Mouse (Mus musculus): ENCODE data around the gene Olfr159. TPM values are rescaled to one million over a fixed set of nuclear protein-coding genes. Genes with fewer than 3 reads are reported as not detected.

The Olfr159 gene
- polyA plus RNA-seq, 1 experiment from 2014 or later, result not detected

DNA sequence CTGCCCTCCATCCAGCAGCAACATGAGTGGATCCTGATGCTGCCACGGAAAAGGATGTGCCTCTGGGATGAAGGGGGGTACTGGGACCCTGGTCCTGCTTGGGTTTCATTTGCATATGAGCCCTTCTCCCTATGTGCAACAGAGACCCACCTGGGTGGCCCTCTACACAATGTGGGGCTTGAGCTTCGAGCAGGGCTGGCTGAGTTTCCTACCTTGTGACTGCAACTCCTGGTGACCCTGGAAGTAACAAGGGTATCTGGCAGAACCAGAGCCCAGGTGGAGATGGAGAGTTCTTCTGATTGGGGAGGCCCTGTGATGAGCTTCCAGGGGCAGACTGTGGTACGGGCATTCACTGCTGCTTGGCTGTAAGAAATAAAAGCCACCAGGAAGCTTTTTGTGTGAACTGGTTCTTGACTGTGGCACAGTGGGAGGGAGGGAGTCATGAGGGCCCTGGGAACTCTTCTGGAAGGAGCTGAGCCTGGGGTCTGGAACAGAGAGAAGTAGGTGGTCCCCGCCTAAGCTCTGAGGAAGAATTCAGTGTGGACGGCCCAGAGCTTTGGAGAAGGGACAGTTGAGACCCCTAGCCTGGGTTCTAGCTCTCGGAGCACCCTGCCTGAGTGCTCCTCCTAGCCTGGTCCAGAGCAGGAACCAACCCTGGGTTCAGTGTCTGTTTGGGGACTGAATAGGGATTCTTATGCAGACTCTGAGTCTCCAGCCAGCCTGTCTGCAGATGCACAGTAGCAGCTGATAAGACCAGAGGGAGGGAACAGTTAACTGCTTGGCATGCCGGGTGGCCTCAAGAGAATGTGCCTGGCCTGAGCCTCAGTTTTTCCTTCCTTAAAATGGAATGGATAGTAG, 42.9 kb downstream of the Olfr159 start:
- ATAC-seq (replicated peaks; ENCODE audit: low FRiP score), result no peak
- Histone ChIP-seq H3K4me3 (ENCODE audit: low read depth, low read length) (no peak overlapping the region), H3K4me1 (replicated peaks; ENCODE audit: control insufficient read depth, insufficient read depth, low read length) (no peaks in the 10 kb centered on the region), H3K9ac (ENCODE audit: low read length) (no peak overlapping the region), H3K27me3 (ENCODE audit: control insufficient read depth, insufficient read depth, low read length) (no peaks in the 10 kb centered on the region), H3K36me3 (ENCODE audit: control insufficient read depth, insufficient read depth, low read length) (no peaks in the 10 kb centered on the region), H3K4me2 (ENCODE audit: low read depth, low read length, severe bottlenecking) (no peak overlapping the region), H3K9me3 (ENCODE audit: control insufficient read depth, low read length) (no peaks in the 10 kb centered on the region), H3K27ac (ENCODE audit: low read depth, low read length) (no peak overlapping the region)
- WGBS, result 81% methylated on average over 7 of the region's 7 CpGs
- DNase-seq (ENCODE audit: low spot score), result no peak

DNA sequence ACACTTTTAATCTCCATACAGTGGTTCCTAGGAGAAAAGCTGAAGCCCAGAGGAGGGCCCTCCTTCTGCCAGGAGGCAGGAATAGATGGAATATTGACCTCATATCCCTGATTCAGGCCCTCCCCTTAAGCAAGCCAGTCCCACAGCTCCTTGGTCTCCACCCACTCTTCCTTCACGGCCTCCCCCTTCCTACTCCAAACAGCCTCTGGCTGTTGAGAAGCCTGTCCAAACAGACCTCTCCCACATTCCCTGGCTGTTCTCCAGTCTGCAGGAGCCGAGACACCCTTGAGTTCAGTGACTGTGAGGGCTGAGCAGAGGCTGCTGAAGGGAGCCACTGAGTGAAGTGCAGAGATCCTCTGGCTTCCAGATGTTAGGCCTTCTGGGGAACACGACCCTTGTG, 43.8 kb downstream of the Olfr159 start, which contains the start of gene Hrct1:
Gene Hrct1, plus strand, starts transcription at position 194 of the 400 bp plus-strand sequence.
- no peak within 1 kb of the TSS for H3K9ac ChIP-seq (ENCODE audit: low read length)
- H3K9me3 ChIP-seq (ENCODE audit: control insufficient read depth, low read length), result no peaks in the 10 kb centered on the region
- no peak for DNase-seq (ENCODE audit: low spot score)
- WGBS, result 76% methylated on average over 3 of the region's 3 CpGs
- no peaks in the 10 kb centered on the region for H3K36me3 ChIP-seq (ENCODE audit: control insufficient read depth, insufficient read depth, low read length)
- no peaks in the 10 kb centered on the region for H3K27me3 ChIP-seq (ENCODE audit: control insufficient read depth, insufficient read depth, low read length)
- H3K4me3 ChIP-seq (ENCODE audit: low read depth, low read length), result no peak within 1 kb of the TSS
- no peak within 1 kb of the TSS for H3K27ac ChIP-seq (ENCODE audit: low read depth, low read length)
- H3K4me2 ChIP-seq (ENCODE audit: low read depth, low read length, severe bottlenecking), result no peak within 1 kb of the TSS
- no peak for ATAC-seq (replicated peaks; ENCODE audit: low FRiP score)
- H3K4me1 ChIP-seq (replicated peaks; ENCODE audit: control insufficient read depth, insufficient read depth, low read length), result no peaks in the 10 kb centered on the region

DNA sequence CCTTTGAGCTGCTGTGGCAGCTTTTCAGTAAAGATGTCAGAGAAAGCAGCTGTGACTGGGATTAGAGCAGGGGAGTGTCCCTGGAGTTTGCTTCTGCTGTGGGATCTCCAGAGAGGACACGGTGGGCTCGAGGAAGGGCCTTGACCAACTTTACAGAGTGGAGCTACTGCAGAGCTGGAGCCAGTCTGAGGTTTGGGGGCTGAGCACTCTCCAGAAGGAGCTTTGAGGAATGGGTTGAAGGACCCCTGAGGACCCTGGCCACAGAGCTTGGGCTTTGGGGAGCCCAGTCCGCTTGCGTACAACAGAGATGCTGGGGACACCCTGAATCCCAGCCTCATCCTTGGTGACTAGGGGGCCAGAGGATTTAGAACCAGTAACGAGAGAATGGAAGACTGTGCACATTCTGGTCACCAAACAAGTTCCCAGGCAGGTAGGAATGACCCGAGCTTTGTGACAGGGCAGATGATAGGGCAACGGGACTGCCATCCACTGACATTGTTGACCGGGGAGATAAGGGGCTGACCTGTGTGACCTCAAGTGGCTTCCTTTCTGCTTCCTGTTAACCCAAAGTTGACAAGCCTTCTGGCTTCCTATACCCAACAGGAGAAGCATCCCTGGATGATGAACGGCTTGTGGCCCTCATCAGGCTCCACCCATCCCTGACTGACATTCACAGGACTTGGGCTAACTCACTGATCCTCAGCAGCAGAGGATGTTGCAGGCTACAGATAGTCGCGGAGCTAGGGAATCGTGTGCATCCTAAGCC, 44.4 kb downstream of the Olfr159 start:
- no peaks in the 10 kb centered on the region for H3K4me1 ChIP-seq (replicated peaks; ENCODE audit: control insufficient read depth, insufficient read depth, low read length)
- 79% methylated on average over 12 of the region's 12 CpGs for WGBS
- H3K4me2 ChIP-seq (ENCODE audit: low read depth, low read length, severe bottlenecking), result no peak overlapping the region
- H3K9me3 ChIP-seq (ENCODE audit: control insufficient read depth, low read length), result no peaks in the 10 kb centered on the region
- no peak overlapping the region for H3K9ac ChIP-seq (ENCODE audit: low read length)
- no peaks in the 10 kb centered on the region for H3K36me3 ChIP-seq (ENCODE audit: control insufficient read depth, insufficient read depth, low read length)
- no peak for ATAC-seq (replicated peaks; ENCODE audit: low FRiP score)
- no peak overlapping the region for H3K4me3 ChIP-seq (ENCODE audit: low read depth, low read length)
- DNase-seq (ENCODE audit: low spot score), result no peak
- no peaks in the 10 kb centered on the region for H3K27me3 ChIP-seq (ENCODE audit: control insufficient read depth, insufficient read depth, low read length)
- no peak overlapping the region for H3K27ac ChIP-seq (ENCODE audit: low read depth, low read length)

DNA sequence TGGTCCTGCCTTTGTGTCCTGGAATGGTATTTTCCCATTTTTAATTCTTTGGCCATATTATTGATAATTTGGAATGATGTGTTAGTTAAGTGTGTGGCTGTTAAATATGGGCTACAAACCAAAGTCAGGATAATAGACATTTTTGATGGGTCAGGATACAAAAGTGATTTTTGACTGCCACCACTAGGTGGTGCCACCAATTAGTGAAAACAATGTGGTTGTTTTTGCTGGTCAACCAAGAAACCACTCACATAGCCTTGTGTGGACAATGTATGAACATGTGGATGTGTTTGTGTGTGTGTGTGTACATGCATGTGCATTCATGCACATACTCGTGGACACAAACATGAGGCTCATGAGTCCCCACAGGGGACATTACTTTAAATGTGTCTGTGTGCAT, 46.0 kb downstream of the Olfr159 start:
- H3K4me3 ChIP-seq (ENCODE audit: low read depth, low read length), result no peak overlapping the region
- ATAC-seq (replicated peaks; ENCODE audit: low FRiP score) (no peak), DNase-seq (ENCODE audit: low spot score) (no peak)
- WGBS, result 25% methylated on average over 1 of the region's 1 CpGs
- H3K9ac ChIP-seq (ENCODE audit: low read length), result no peak overlapping the region
- no peak overlapping the region for H3K4me2 ChIP-seq (ENCODE audit: low read depth, low read length, severe bottlenecking)
- H3K27me3 ChIP-seq (ENCODE audit: control insufficient read depth, insufficient read depth, low read length), result no peaks in the 10 kb centered on the region
- no peaks in the 10 kb centered on the region for H3K36me3 ChIP-seq (ENCODE audit: control insufficient read depth, insufficient read depth, low read length)
- no peaks in the 10 kb centered on the region for H3K9me3 ChIP-seq (ENCODE audit: control insufficient read depth, low read length)
- H3K27ac ChIP-seq (ENCODE audit: low read depth, low read length), result no peak overlapping the region
- no peaks in the 10 kb centered on the region for H3K4me1 ChIP-seq (replicated peaks; ENCODE audit: control insufficient read depth, insufficient read depth, low read length)

DNA sequence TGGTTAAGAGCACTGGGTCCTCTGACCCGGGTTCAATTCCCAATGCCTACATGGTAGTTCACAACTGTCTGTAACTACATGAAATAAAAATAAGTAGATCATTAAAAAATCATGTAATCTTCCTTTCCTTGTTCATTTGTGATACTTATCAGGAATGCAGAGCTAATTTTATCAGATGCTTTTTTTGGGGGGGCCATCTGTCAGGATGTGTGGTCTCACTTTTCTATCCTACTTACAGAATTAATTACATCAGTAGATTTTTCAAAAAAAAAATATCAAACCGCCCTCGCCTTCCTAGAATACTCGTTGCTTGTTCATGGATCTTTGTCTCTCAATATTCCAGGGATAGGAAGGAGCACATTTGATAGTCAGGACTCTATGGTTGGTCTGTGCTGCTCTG, 48.6 kb downstream of the Olfr159 start:
- no peak for DNase-seq (ENCODE audit: low spot score)
- Histone ChIP-seq H3K9ac (ENCODE audit: low read length) (no peak overlapping the region), H3K4me2 (ENCODE audit: low read depth, low read length, severe bottlenecking) (no peak overlapping the region), H3K4me3 (ENCODE audit: low read depth, low read length) (no peak overlapping the region), H3K27me3 (ENCODE audit: control insufficient read depth, insufficient read depth, low read length) (no peaks in the 10 kb centered on the region), H3K9me3 (ENCODE audit: control insufficient read depth, low read length) (no peaks in the 10 kb centered on the region), H3K4me1 (replicated peaks; ENCODE audit: control insufficient read depth, insufficient read depth, low read length) (no peaks in the 10 kb centered on the region), H3K27ac (ENCODE audit: low read depth, low read length) (no peak overlapping the region), H3K36me3 (ENCODE audit: control insufficient read depth, insufficient read depth, low read length) (no peaks in the 10 kb centered on the region)
- WGBS, result 88% methylated on average over 4 of the region's 4 CpGs
- ATAC-seq (replicated peaks; ENCODE audit: low FRiP score), result no peak

DNA sequence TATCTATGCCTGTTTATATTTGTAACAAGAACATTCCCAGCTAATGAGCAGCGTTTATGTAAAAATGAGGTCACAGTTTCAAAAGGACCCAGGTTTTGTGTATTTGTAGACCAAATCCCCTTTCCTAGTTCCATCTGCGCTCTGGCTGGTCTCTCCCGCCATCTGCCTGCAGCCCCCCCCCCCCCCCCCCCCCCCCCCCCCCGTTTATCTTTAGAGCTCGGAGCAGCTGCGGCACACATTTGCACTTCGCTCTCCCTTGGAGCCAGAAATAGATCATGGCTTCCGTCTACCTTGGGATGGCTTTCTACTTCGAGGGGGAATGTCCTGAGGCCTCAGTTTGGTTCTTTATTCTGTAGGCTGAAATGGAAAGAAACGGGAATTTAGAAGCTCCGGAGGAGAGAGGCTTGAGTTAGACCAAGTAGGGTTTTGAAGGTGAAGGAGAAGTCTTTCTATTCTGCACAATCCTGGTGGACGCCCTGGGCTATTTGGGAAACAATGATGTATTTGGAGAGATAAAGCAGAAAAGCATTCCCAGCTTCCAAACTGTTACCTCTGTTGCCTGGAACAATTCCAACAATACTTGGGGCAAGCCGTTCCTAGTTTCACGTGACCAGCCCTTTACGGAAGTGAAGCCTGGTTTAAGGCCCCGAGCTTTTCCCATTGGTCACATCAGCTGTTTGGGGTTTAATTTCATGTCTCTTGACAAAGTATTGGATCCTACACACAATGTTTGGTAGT, 50.1 kb downstream of the Olfr159 start:
- no peaks in the 10 kb centered on the region for H3K27me3 ChIP-seq (ENCODE audit: control insufficient read depth, insufficient read depth, low read length)
- no peaks in the 10 kb centered on the region for H3K36me3 ChIP-seq (ENCODE audit: control insufficient read depth, insufficient read depth, low read length)
- no peak overlapping the region for H3K4me3 ChIP-seq (ENCODE audit: low read depth, low read length)
- 69% methylated on average over 12 of the region's 16 CpGs for WGBS
- H3K4me2 ChIP-seq (ENCODE audit: low read depth, low read length, severe bottlenecking), result no peak overlapping the region
- H3K27ac ChIP-seq (ENCODE audit: low read depth, low read length), result no peak overlapping the region
- no peak overlapping the region for H3K9ac ChIP-seq (ENCODE audit: low read length)
- ATAC-seq (replicated peaks; ENCODE audit: low FRiP score), result no peak
- H3K4me1 ChIP-seq (replicated peaks; ENCODE audit: control insufficient read depth, insufficient read depth, low read length), result no peaks in the 10 kb centered on the region
- H3K9me3 ChIP-seq (ENCODE audit: control insufficient read depth, low read length), result no peaks in the 10 kb centered on the region
- DNase-seq (ENCODE audit: low spot score), result no peak

Other genes starting within 250 kb of the Olfr159 start
- 46.7 and 52.7 TPM in 2 replicates for gene Tpm2, start 247.2 kb downstream of the Olfr159 start, polyA plus RNA-seq (2014; fragmentation: Nextera tagmentation; extraction: Ambion mirVana)
- gene Creb3, start 208.7 kb downstream of the Olfr159 start, polyA plus RNA-seq (2014; fragmentation: Nextera tagmentation; extraction: Ambion mirVana), result 42.8 and 45.6 TPM in 2 replicates
- gene Tln1, start 208.3 kb downstream of the Olfr159 start, polyA plus RNA-seq (2014; fragmentation: Nextera tagmentation; extraction: Ambion mirVana), result 45.9 and 46.7 TPM in 2 replicates
- 26.0 and 38.7 TPM in 2 replicates for gene Rgp1, start 192.3 kb downstream of the Olfr159 start, polyA plus RNA-seq (2014; fragmentation: Nextera tagmentation; extraction: Ambion mirVana)
- gene Gba2, start 192.1 kb downstream of the Olfr159 start, polyA plus RNA-seq (2014; fragmentation: Nextera tagmentation; extraction: Ambion mirVana), result 31.0 and 32.4 TPM in 2 replicates
- gene Msmp, start 186.5 kb downstream of the Olfr159 start, polyA plus RNA-seq (2014; fragmentation: Nextera tagmentation; extraction: Ambion mirVana), result 1.9 and 2.8 TPM in 2 replicates
- gene Npr2, start 139.1 kb downstream of the Olfr159 start, polyA plus RNA-seq (2014; fragmentation: Nextera tagmentation; extraction: Ambion mirVana), result 9.8 and 10.8 TPM in 2 replicates
- 1.7 and 2.3 TPM in 2 replicates for gene Spag8, start 117.4 kb downstream of the Olfr159 start, polyA plus RNA-seq (2014; fragmentation: Nextera tagmentation; extraction: Ambion mirVana)
- gene Hint2, start 114.5 kb downstream of the Olfr159 start, polyA plus RNA-seq (2014; fragmentation: Nextera tagmentation; extraction: Ambion mirVana), result 64.1 and 66.8 TPM in 2 replicates
- gene Tmem8b, start 102.0 kb downstream of the Olfr159 start, polyA plus RNA-seq (2014; fragmentation: Nextera tagmentation; extraction: Ambion mirVana), result 5.2 and 6.4 TPM in 2 replicates
- 2.5 and 2.7 TPM in 2 replicates for gene Fam221b, start 101.9 kb downstream of the Olfr159 start, polyA plus RNA-seq (2014; fragmentation: Nextera tagmentation; extraction: Ambion mirVana)
- not detected in 2 replicates for gene Olfr70, start 70.2 kb downstream of the Olfr159 start, polyA plus RNA-seq (2014; fragmentation: Nextera tagmentation; extraction: Ambion mirVana)
- gene Olfr71, start 60.8 kb downstream of the Olfr159 start, polyA plus RNA-seq (2014; fragmentation: Nextera tagmentation; extraction: Ambion mirVana), result not detected in 2 replicates
- not detected in 2 replicates for gene Hrct1, start 43.8 kb downstream of the Olfr159 start, polyA plus RNA-seq (2014; fragmentation: Nextera tagmentation; extraction: Ambion mirVana)
- gene Spaar, start 41.0 kb downstream of the Olfr159 start, polyA plus RNA-seq (2014; fragmentation: Nextera tagmentation; extraction: Ambion mirVana), result not detected in 2 replicates
- gene Olfr156, start 52.9 kb upstream of the Olfr159 start, polyA plus RNA-seq (2014; fragmentation: Nextera tagmentation; extraction: Ambion mirVana), result not detected in 2 replicates
- gene Olfr157, start 69.2 kb upstream of the Olfr159 start, polyA plus RNA-seq (2014; fragmentation: Nextera tagmentation; extraction: Ambion mirVana), result not detected in 2 replicates
- gene Olfr155, start 80.6 kb upstream of the Olfr159 start, polyA plus RNA-seq (2014; fragmentation: Nextera tagmentation; extraction: Ambion mirVana), result not detected in 2 replicates
- 11.3 and 11.8 TPM in 2 replicates for gene Reck, start 104.5 kb upstream of the Olfr159 start, polyA plus RNA-seq (2014; fragmentation: Nextera tagmentation; extraction: Ambion mirVana)
- 75.5 and 79.1 TPM in 2 replicates for gene Glipr2, start 186.4 kb upstream of the Olfr159 start, polyA plus RNA-seq (2014; fragmentation: Nextera tagmentation; extraction: Ambion mirVana)
- gene Ccin, start 212.5 kb upstream of the Olfr159 start, polyA plus RNA-seq (2014; fragmentation: Nextera tagmentation; extraction: Ambion mirVana), result not detected in 2 replicates
- gene Clta, start 233.4 kb upstream of the Olfr159 start, polyA plus RNA-seq (2014; fragmentation: Nextera tagmentation; extraction: Ambion mirVana), result 211 and 223 TPM in 2 replicates

Data from forebrain, embryonic 11.5 days (tissue).